Mouse (Mus musculus): ENCODE measurements around the gene Ifitm5.
"Not testable (repeated sequence)": the region's sequence is repeated elsewhere in the genome, so short reads cannot be mapped to it uniquely, and the experiment has no call there.

Gene Ifitm5

GRCm38 (mm10) chr7:140949824-140950530 lies at the start of gene Ifitm5:
Gene Ifitm5 (minus strand): TSS chr7:140950291.
- no peak for DNase-seq (ENCODE audit: extremely low spot score, low read depth, low spot score)

- no peak for DNase-seq (ENCODE audit: extremely low spot score, low read depth, low spot score)
Measured at GRCm38 (mm10) chr7:140998853-140999700, 49.0 kb upstream of the Ifitm5 start.

GRCm38 (mm10) chr7:140997817-140998216 lies 47.7 kb upstream of the Ifitm5 start:
- no peak for DNase-seq (ENCODE audit: extremely low spot score, low read depth, low spot score)

GRCm38 (mm10) chr7:140991117-140991689 lies 41.1 kb upstream of the Ifitm5 start:
- no peak for DNase-seq (ENCODE audit: extremely low spot score, low read depth, low spot score)

- no peak for DNase-seq (ENCODE audit: extremely low spot score, low read depth, low spot score)
Measured at GRCm38 (mm10) chr7:140990622-140991021, 40.5 kb upstream of the Ifitm5 start.

GRCm38 (mm10) chr7:140990185-140990584 lies 40.1 kb upstream of the Ifitm5 start:
- DNase-seq (ENCODE audit: extremely low spot score, low read depth, low spot score): no peak

GRCm38 (mm10) chr7:140989022-140989421 lies 38.9 kb upstream of the Ifitm5 start:
- DNase-seq (ENCODE audit: extremely low spot score, low read depth, low spot score): no peak

- no peak for DNase-seq (ENCODE audit: extremely low spot score, low read depth, low spot score)
Measured at GRCm38 (mm10) chr7:140987182-140988138, 37.4 kb upstream of the Ifitm5 start.

- DNase-seq (ENCODE audit: extremely low spot score, low read depth, low spot score): no peak
Measured at GRCm38 (mm10) chr7:140982971-140983370, 32.9 kb upstream of the Ifitm5 start.

- DNase-seq (ENCODE audit: extremely low spot score, low read depth, low spot score): no peak
Measured at GRCm38 (mm10) chr7:140981704-140982103, 31.6 kb upstream of the Ifitm5 start.

- DNase-seq (ENCODE audit: extremely low spot score, low read depth, low spot score): not testable (repeated sequence)
Measured at GRCm38 (mm10) chr7:140976720-140977119, 26.6 kb upstream of the Ifitm5 start.

- no peak for DNase-seq (ENCODE audit: extremely low spot score, low read depth, low spot score)
Measured at GRCm38 (mm10) chr7:140975465-140975864, 25.4 kb upstream of the Ifitm5 start.

GRCm38 (mm10) chr7:140974940-140975339 lies 24.8 kb upstream of the Ifitm5 start:
- no peak for DNase-seq (ENCODE audit: extremely low spot score, low read depth, low spot score)

GRCm38 (mm10) chr7:140973396-140974165 lies 23.5 kb upstream of the Ifitm5 start:
- DNase-seq (ENCODE audit: extremely low spot score, low read depth, low spot score): no peak

- DNase-seq (ENCODE audit: extremely low spot score, low read depth, low spot score): no peak
Measured at GRCm38 (mm10) chr7:140971479-140972171, 21.5 kb upstream of the Ifitm5 start.

GRCm38 (mm10) chr7:140970931-140971330 lies 20.8 kb upstream of the Ifitm5 start:
- DNase-seq (ENCODE audit: extremely low spot score, low read depth, low spot score): no peak

- not testable (repeated sequence) for DNase-seq (ENCODE audit: extremely low spot score, low read depth, low spot score)
Measured at GRCm38 (mm10) chr7:140968710-140969109, 18.6 kb upstream of the Ifitm5 start.

- DNase-seq (ENCODE audit: extremely low spot score, low read depth, low spot score): no peak
Measured at GRCm38 (mm10) chr7:140967862-140968591, 17.9 kb upstream of the Ifitm5 start.

GRCm38 (mm10) chr7:140966921-140967320 lies 16.8 kb upstream of the Ifitm5 start, which contains the start of gene Ifitm1:
Gene Ifitm1 (plus strand): TSS chr7:140967221.
- DNase-seq (ENCODE audit: extremely low spot score, low read depth, low spot score): no peak

Data from hindlimb bud, embryonic 11.5 days (tissue).